Mouse (Mus musculus) CH12.LX (cell line): ENCODE results near the gene Elk1. TPM values are rescaled to one million over a fixed set of nuclear protein-coding genes. Genes with fewer than 3 reads are reported as not detected.
A peak's percentile ranks its signal among the peaks of the same experiment; 100 is the strongest.

Experiments used
- DNase-seq: peaks from one replicate; pipeline ENCODE4 v3.0.0-alpha.2; 2013; ENCODE audit errors: extremely low read depth
- H3K27ac ChIP-seq: 2 replicates; pipeline ENCODE4 v1.5.1; 2012; ENCODE audit warnings: low read depth, mild to moderate bottlenecking, control low read depth, moderate library complexity; ENCODE audit not compliant: insufficient read depth
- H3K27me3 ChIP-seq: replicated peaks from 2 replicates; pipeline ENCODE3; 2012; ENCODE audit warnings: inconsistent platforms
- H3K36me3 ChIP-seq, 2 experiments: replicated peaks in 1 of 2; 2 replicates each; pipeline versions ENCODE3 to v1.6.1; 2012; ENCODE audit warnings: inconsistent platforms in 1 of 2, low read length in 1 of 2, mild to moderate bottlenecking in 1 of 2, mixed read lengths in 1 of 2, moderate library complexity in 1 of 2; ENCODE audit not compliant: control insufficient read depth in 1 of 2, insufficient read depth in 1 of 2
- H3K4me1 ChIP-seq, 2 experiments: 2 replicates each; pipeline ENCODE4 v1.6.1; 2012; ENCODE audit warnings: inconsistent platforms in 1 of 2, moderate library complexity in 1 of 2; ENCODE audit not compliant: insufficient read depth in 2 of 2, control insufficient read depth in 1 of 2
- H3K4me2 ChIP-seq: 2 replicates; pipeline ENCODE4 v1.6.1; 2012; ENCODE audit warnings: low read depth, mild to moderate bottlenecking, control low read depth; ENCODE audit not compliant: poor library complexity, insufficient read depth, severe bottlenecking
- H3K4me3 ChIP-seq, 3 experiments: fragments of 150-350 bp in 1 of 3; sonication (generic) in 1 of 3; replicated peaks in 1 of 3; 2 replicates each; pipeline versions ENCODE3 to v1.5.1; 2011 to 2012; ENCODE audit warnings: low read depth in 2 of 3, low read length in 2 of 3, mild to moderate bottlenecking in 2 of 3, moderate library complexity in 2 of 3, control low read depth in 1 of 3, improper control_type of control experiment in 1 of 3, inconsistent platforms in 1 of 3, mixed read lengths in 1 of 3; ENCODE audit not compliant: poor library complexity in 1 of 3
- H3K79me2 ChIP-seq: replicated peaks from 2 replicates; pipeline ENCODE4 v1.6.1; 2012; ENCODE audit warnings: mild to moderate bottlenecking, moderate library complexity; ENCODE audit not compliant: control insufficient read depth, poor library complexity, insufficient read depth, severe bottlenecking; ENCODE audit errors: extremely low read depth
- H3K9ac ChIP-seq: 2 replicates; pipeline ENCODE4 v1.6.1; 2012; ENCODE audit warnings: low read depth, mild to moderate bottlenecking, control low read depth, moderate library complexity; ENCODE audit not compliant: insufficient read depth
- H3K9me3 ChIP-seq: replicated peaks from 2 replicates; pipeline ENCODE3; 2012; ENCODE audit warnings: low read length, inconsistent platforms, mixed read lengths
- BHLHE40 ChIP-seq: IDR thresholded peaks from 2 replicates; pipeline ENCODE4 v1.6.1; 2011; ENCODE audit warnings: mild to moderate bottlenecking, low read depth, low read length, improper control_type of control experiment
- CHD2 ChIP-seq: IDR thresholded peaks from 2 replicates; pipeline ENCODE4 v1.6.1; 2011; ENCODE audit warnings: low read length, improper control_type of control experiment
- CTCF ChIP-seq, 2 experiments: IDR thresholded peaks in 1 of 2; conservative IDR thresholded peaks in 1 of 2; 2 replicates each; pipeline ENCODE4 v1.5.1; 2011 to 2012; ENCODE audit warnings: low read depth in 2 of 2, low read length in 2 of 2, improper control_type of control experiment in 1 of 2, inconsistent platforms in 1 of 2, mild to moderate bottlenecking in 1 of 2, moderate library complexity in 1 of 2
- E2F4 ChIP-seq: IDR thresholded peaks from 2 replicates; pipeline ENCODE4 v1.6.1; 2011; ENCODE audit warnings: low read depth, low read length, improper control_type of control experiment; ENCODE audit not compliant: insufficient replicate concordance
- ELF1 ChIP-seq: IDR thresholded peaks from 2 replicates; pipeline ENCODE4 v1.6.1; 2014; ENCODE audit warnings: low read depth, mild to moderate bottlenecking, inconsistent platforms, low read length, improper control_type of control experiment
- HCFC1 ChIP-seq: IDR thresholded peaks from 2 replicates; pipeline ENCODE4 v1.6.1; 2012; ENCODE audit warnings: low read depth, mild to moderate bottlenecking, inconsistent platforms, low read length, improper control_type of control experiment
- JUN ChIP-seq: IDR thresholded peaks from 2 replicates; pipeline ENCODE4 v1.6.1; 2011; ENCODE audit warnings: low read depth, mild to moderate bottlenecking, low read length, improper control_type of control experiment, moderate library complexity; ENCODE audit not compliant: insufficient read depth
- MAX ChIP-seq: IDR thresholded peaks from 2 replicates; pipeline ENCODE4 v1.6.1; 2011; ENCODE audit warnings: low read length, improper control_type of control experiment
- MAZ ChIP-seq: IDR thresholded peaks from 2 replicates; pipeline ENCODE4 v1.6.1; 2012; ENCODE audit warnings: low read depth, mild to moderate bottlenecking, inconsistent platforms, low read length, improper control_type of control experiment, moderate library complexity
- MEF2A ChIP-seq: IDR thresholded peaks from 2 replicates; pipeline ENCODE4 v1.6.1; 2014; ENCODE audit warnings: low read depth, mild to moderate bottlenecking, inconsistent platforms, low read length, improper control_type of control experiment, borderline replicate concordance
- MXI1 ChIP-seq: IDR thresholded peaks from 2 replicates; pipeline ENCODE4 v1.6.1; 2011; ENCODE audit warnings: mild to moderate bottlenecking, low read depth, low read length, improper control_type of control experiment
- NELFE ChIP-seq: IDR thresholded peaks from 2 replicates; pipeline ENCODE4 v1.6.1; 2011; ENCODE audit warnings: low read depth, low read length, improper control_type of control experiment
- POLR2A ChIP-seq: IDR thresholded peaks from 2 replicates; pipeline ENCODE4 v1.6.1; 2011; ENCODE audit warnings: low read depth, mild to moderate bottlenecking, improper control_type of control experiment, low read length
- POLR2AphosphoS2 ChIP-seq: IDR thresholded peaks from 2 replicates; pipeline ENCODE4 v1.6.1; 2011; ENCODE audit warnings: low read depth, low read length, improper control_type of control experiment
- RAD21 ChIP-seq: IDR thresholded peaks from 2 replicates; pipeline ENCODE4 v1.6.1; 2011; ENCODE audit warnings: low read depth, mild to moderate bottlenecking, low read length, improper control_type of control experiment, moderate library complexity
- SIN3A ChIP-seq: IDR thresholded peaks from 2 replicates; pipeline ENCODE4 v1.6.1; 2012; ENCODE audit warnings: low read length, improper control_type of control experiment, inconsistent platforms
- TCF12 ChIP-seq: IDR thresholded peaks from 2 replicates; pipeline ENCODE4 v1.6.1; 2014; ENCODE audit warnings: low read depth, mild to moderate bottlenecking, inconsistent platforms, low read length, improper control_type of control experiment
- UBTF ChIP-seq: IDR thresholded peaks from 2 replicates; pipeline ENCODE4 v1.6.1; 2012; ENCODE audit warnings: low read depth, mild to moderate bottlenecking, inconsistent platforms, low read length, improper control_type of control experiment, moderate library complexity
- USF2 ChIP-seq: conservative IDR thresholded peaks from 2 replicates; pipeline ENCODE4 v1.6.1; 2011; ENCODE audit warnings: low read depth, low read length, improper control_type of control experiment
- ZMIZ1 ChIP-seq: IDR thresholded peaks from 2 replicates; pipeline ENCODE4 v1.6.1; 2012; ENCODE audit warnings: low read depth, mild to moderate bottlenecking, inconsistent platforms, low read length, improper control_type of control experiment
- ZNF384 ChIP-seq: IDR thresholded peaks from 2 replicates; pipeline ENCODE4 v1.6.1; 2012; ENCODE audit warnings: low read depth, low read length, improper control_type of control experiment, inconsistent platforms
- dilution Hi-C: fragments of 300-500 bp; cut with MboI; formaldehyde crosslinking; loops from 2 replicates; pipeline ENCODE4 v1.14.3; 2020; ENCODE audit warnings: low sequenced_read_pairs; ENCODE audit not compliant: extremely low pct_unique_long_range_greater_than_20kb, extremely low pct_ligation_motif_present
- in situ Hi-C: fragments of 300-500 bp; cut with MboI; formaldehyde crosslinking; loops from 3 replicates; pipeline ENCODE4 v1.14.3; 2019; ENCODE audit warnings: low sequenced_read_pairs, low pct_ligation_motif_present, low pct_unique_long_range_greater_than_20kb, mixed read lengths
- polyA plus RNA-seq: library from polyadenylated mRNA; unstranded; fragments of >175 nt; gene quantifications from 2 replicates; pipeline ENCODE4 v1.2.1, GENCODE M21; 2012; ENCODE audit warnings: low read depth; ENCODE audit not compliant: insufficient read length
- total RNA-seq, 2 experiments: library from RNA; depleted of rRNA; stranded (reverse); fragments of 300-350 nt in 1 of 2; fragments of >200 nt in 1 of 2; gene quantifications; 2 replicates each; pipeline ENCODE4 v1.2.3; 2012 to 2014

Elk1 gene
- total and polyA plus RNA-seq, 3 experiments: 3.5 to 8.3 (median 4.8) TPM

GRCm38 (mm10) chrX:20980901-20981300 lies 30.5 kb upstream of the Elk1 start:
- no peaks in the 10 kb centered on the region for H3K9me3 ChIP-seq
- no peak overlapping the region for H3K4me2 ChIP-seq
- no peak overlapping the region for H3K27ac ChIP-seq
- dilution Hi-C loops: no loop called here
- no peak overlapping the region for H3K9ac ChIP-seq
- H3K27me3 ChIP-seq: no peaks in the 10 kb centered on the region
- H3K4me3 ChIP-seq: no peak overlapping the region
- H3K4me1 ChIP-seq: no peaks in the 10 kb centered on the region
- peaks cover 6 to 8% of the 10 kb centered on the region in 2 experiments for H3K36me3 ChIP-seq
- no peaks in the 10 kb centered on the region for H3K79me2 ChIP-seq
- DNase-seq: no peak
- no peak for TF ChIP-seq SIN3A
- no peak for TF ChIP-seq E2F4
- no peak for TF ChIP-seq ZNF384
- no peak for TF ChIP-seq UBTF
- no peak for TF ChIP-seq ZMIZ1
- no peak for TF ChIP-seq POLR2A
- no peak for TF ChIP-seq RAD21
- no peak for TF ChIP-seq MAZ
- TF ChIP-seq CHD2: no peak
- TF ChIP-seq USF2: no peak
- TF ChIP-seq JUN: no peak
- TF ChIP-seq TCF12: no peak
- TF ChIP-seq, all 38 proteins: peak for 0
- in situ Hi-C loops: no loop called here

GRCm38 (mm10) chrX:20961477-20962378 lies 11.3 kb upstream of the Elk1 start, which contains the start of gene Uxt:
Gene Uxt, minus strand, starts transcription at chrX:20962017.
- Histone ChIP-seq H3K9ac (peak within 1 kb of the TSS; percentile 78), H3K27me3 (no peaks in the 10 kb centered on the region), H3K4me2 (peak within 1 kb of the TSS; percentile 91), H3K36me3 (peaks cover 10 to 23% of the 10 kb centered on the region in 2 experiments), H3K79me2 (peaks cover 2% of the 10 kb centered on the region; the same call in 1 of the 2 replicates), H3K4me3 (peak within 1 kb of the TSS; percentile 59 to 80 (median 78)), H3K27ac (peak within 1 kb of the TSS; percentile 63), H3K9me3 (no peaks in the 10 kb centered on the region), H3K4me1 (no peaks in the 10 kb centered on the region)
- dilution Hi-C loops (no loop called here), in situ Hi-C loops (no loop called here)
- DNase-seq: peak; percentile 89
- TF ChIP-seq CTCF (conservative IDR thresholded peaks at IDR 0.05 in 1 of 2, IDR thresholded peaks at IDR 0.05 in 1 of 2; ENCODE audit: low read depth in 2 of 2, low read length in 2 of 2) (no peak), POLR2A (peak; percentile 70), BHLHE40 (peak; percentile 61), MXI1 (peak; percentile 56; the same call in 1 of the 2 replicates), MEF2A (no peak), ELF1 (peak; percentile 94), USF2 (no peak), TCF12 (peak; percentile 18; the same call in 1 of the 2 replicates), NELFE (peak; percentile 22; the same call in 1 of the 2 replicates), MAZ (no peak), SIN3A (peak; percentile 92), HCFC1 (peak; percentile 81), ZMIZ1 (0 out of 2 replicates have a peak, but pooled peaks have one; percentile 36), POLR2AphosphoS2 (no peak), MAX (peak; percentile 35; the same call in 1 of the 2 replicates)
